Mouse (Mus musculus): ENCODE measurements around the gene Ankfy1.

GRCm38 (mm10) chr11:72670634-72671033 is 19.2 kb upstream of the Ankfy1 start:
- TF ChIP-seq CTCF (IDR thresholded peaks at IDR 0.05; ENCODE audit: low read depth) (no peak), EP300 (IDR thresholded peaks at IDR 0.05; ENCODE audit: low read depth) (no peak)
